24 mouse cellular contexts compared by ENCODE assay signal in genomic region chr9:82826426-82826825, GRCm38 (mm10). TPM values are rescaled to one million over a fixed set of nuclear protein-coding genes. Genes with fewer than 3 reads are reported as not detected.
DNase-seq lines count a peak whose midpoint lies in the region; ATAC-seq and TF ChIP-seq lines count a peak whose summit lies in the region.
"Had no signal": no experiment of that assay in that cellular context is flagged by ENCODE, and none has a peak within 500 bp of the region (broad histone marks: within the 10 kb centered on the region; RNA-seq: fewer than 3 reads in every experiment).

No protein-coding gene starts in this region.

- H3K4me1 ChIP-seq in liver, embryonic 14.5 days (replicated peaks; ENCODE audit: control insufficient read depth in 2 of 2, insufficient read depth in 2 of 2, low read length in 1 of 2): 0 out of 4 replicates have a peak, but pooled peaks cover 0 to 2% of the 10 kb centered on the region in 2 experiments
- H3K4me1 ChIP-seq in liver, embryonic 11.5 days (replicated peaks; ENCODE audit: control insufficient read depth, insufficient read depth, low read length): peaks cover 3% of the 10 kb centered on the region; the same call in 1 of the 2 replicates
- peaks cover 4% of the 10 kb centered on the region; the same call in 1 of the 2 replicates for H3K4me1 ChIP-seq in E14TG2a.4 (replicated peaks; ENCODE audit: low read depth, low read length)
- peaks cover 15% of the 10 kb centered on the region for H3K4me1 ChIP-seq in hindbrain, embryonic 14.5 days (replicated peaks; ENCODE audit: control insufficient read depth, insufficient read depth, low read length)

- H3K4me3 ChIP-seq in liver, embryonic 14.5 days (ENCODE audit: insufficient read depth in 1 of 2, low read depth in 2 of 2, low read length in 2 of 2): no peak overlapping the region
- no peak overlapping the region for H3K4me3 ChIP-seq in liver, embryonic 11.5 days (ENCODE audit: low read depth, low read length)
- no peak overlapping the region for H3K4me3 ChIP-seq in E14TG2a.4 (replicated peaks; ENCODE audit: low read length)
- no peak overlapping the region for H3K4me3 ChIP-seq in hindbrain, embryonic 14.5 days (replicated peaks; ENCODE audit: low read length)
- H3K4me3 ChIP-seq: embryonic facial prominence, embryonic 15.5 days; erythroblast, embryonic 14.5 days; forebrain, embryonic 10.5 days; forebrain, embryonic 15.5 days; heart, adult 2 months; heart, embryonic 15.5 days; hindbrain, embryonic 13.5 days; intestine, embryonic 15.5 days had no signal

- ATAC-seq in liver, embryonic 14.5 days (ENCODE audit: insufficient read depth): no peak
- ATAC-seq in liver, embryonic 11.5 days (replicated peaks; ENCODE audit: low FRiP score): no peak
- 0 out of 2 replicates have a peak, but pooled peaks have one; percentile 11 for ATAC-seq in monocyte, adult 5-6 weeks (replicated peaks; ENCODE audit: insufficient number of reproducible peaks, low FRiP score, low TSS enrichment, poor library complexity, severe bottlenecking)
- no peak for ATAC-seq in hindbrain, embryonic 14.5 days (ENCODE audit: low FRiP score)
- ATAC-seq: forebrain, embryonic 15.5 days; intestine, embryonic 15.5 days; Patski had no signal

- H3K27me3 ChIP-seq in liver, embryonic 14.5 days (ENCODE audit: control insufficient read depth, insufficient read depth, low read length): no peaks in the 10 kb centered on the region
- H3K27me3 ChIP-seq in liver, embryonic 11.5 days (replicated peaks; ENCODE audit: control insufficient read depth, insufficient read depth, low read length): no peaks in the 10 kb centered on the region
- H3K27me3 ChIP-seq in E14TG2a.4 (ENCODE audit: insufficient read depth, low read length): no peaks in the 10 kb centered on the region
- H3K27me3 ChIP-seq in hindbrain, embryonic 14.5 days (ENCODE audit: control insufficient read depth, insufficient read depth, low read length): no peaks in the 10 kb centered on the region
- H3K27me3 ChIP-seq: embryonic facial prominence, embryonic 15.5 days; forebrain, embryonic 15.5 days; heart, embryonic 15.5 days; hindbrain, embryonic 13.5 days; intestine, embryonic 15.5 days; Patski had no signal

- H3K36me3 ChIP-seq in liver, embryonic 14.5 days (replicated peaks; ENCODE audit: control insufficient read depth, insufficient read depth, low read depth): no peaks in the 10 kb centered on the region
- no peaks in the 10 kb centered on the region for H3K36me3 ChIP-seq in liver, embryonic 11.5 days (ENCODE audit: control insufficient read depth, insufficient read depth, low read length)
- H3K36me3 ChIP-seq in E14TG2a.4 (ENCODE audit: insufficient read depth, low read length): no peaks in the 10 kb centered on the region
- no peaks in the 10 kb centered on the region for H3K36me3 ChIP-seq in hindbrain, embryonic 14.5 days (replicated peaks; ENCODE audit: control insufficient read depth, insufficient read depth)
- H3K36me3 ChIP-seq: embryonic facial prominence, embryonic 15.5 days; forebrain, embryonic 15.5 days; heart, embryonic 15.5 days; intestine, embryonic 15.5 days had no signal

- no peak overlapping the region for H3K4me2 ChIP-seq in liver, embryonic 14.5 days (ENCODE audit: low read depth)
- H3K4me2 ChIP-seq in liver, embryonic 11.5 days: no peak overlapping the region
- no peak overlapping the region for H3K4me2 ChIP-seq in hindbrain, embryonic 14.5 days (replicated peaks)
- H3K4me2 ChIP-seq: embryonic facial prominence, embryonic 15.5 days; forebrain, embryonic 15.5 days; heart, embryonic 11.5 days; heart, embryonic 15.5 days; hindbrain, embryonic 13.5 days; intestine, embryonic 15.5 days had no signal

- no peak for DNase-seq in liver, embryonic 14.5 days (ENCODE audit: low read depth in 3 of 3, low spot score in 3 of 3)
- DNase-seq in liver, embryonic 11.5 days (ENCODE audit: low spot score): no peak
- DNase-seq in ES-CJ7 (ENCODE audit: low read depth, low spot score): peak; percentile 45
- no peak for DNase-seq in hindbrain, embryonic 14.5 days (ENCODE audit: low spot score)
- no peak for DNase-seq in left cerebral cortex, adult 18-20 months (ENCODE audit: low spot score in 2 of 2)
- DNase-seq: adrenal gland, postnatal 10 days; cerebellum, adult 11 months; cerebellum, adult 8-10 months; cerebellum, postnatal 14 days; embryo, embryonic 11 days; gastrocnemius, postnatal 14 days; heart, adult 2 months; heart, postnatal 14 days had no signal

- no peak overlapping the region for H3K9ac ChIP-seq in liver, embryonic 14.5 days (replicated peaks)
- H3K9ac ChIP-seq in liver, embryonic 11.5 days (ENCODE audit: low read depth, low read length): no peak overlapping the region
- no peak overlapping the region for H3K9ac ChIP-seq in hindbrain, embryonic 14.5 days
- H3K9ac ChIP-seq: embryonic facial prominence, embryonic 15.5 days; forebrain, embryonic 15.5 days; heart, embryonic 15.5 days; hindbrain, embryonic 13.5 days; intestine, embryonic 15.5 days had no signal

- no peak overlapping the region for H3K27ac ChIP-seq in liver, embryonic 14.5 days
- no peak overlapping the region for H3K27ac ChIP-seq in liver, embryonic 11.5 days (ENCODE audit: low read depth, low read length)
- no peak overlapping the region for H3K27ac ChIP-seq in hindbrain, embryonic 14.5 days
- H3K27ac ChIP-seq: embryonic facial prominence, embryonic 15.5 days; forebrain, embryonic 10.5 days; forebrain, embryonic 15.5 days; heart, adult 2 months; heart, embryonic 15.5 days; hindbrain, embryonic 13.5 days; intestine, embryonic 15.5 days had no signal

- TF ChIP-seq EP300 in liver, embryonic 14.5 days (IDR thresholded peaks at IDR 0.05; ENCODE audit: low read depth): no peak

- WGBS in liver, embryonic 14.5 days (ENCODE audit: insufficient replicate concordance): 82% methylated on average over 6 of the region's 6 CpGs
- 87% methylated on average over 6 of the region's 6 CpGs for WGBS in liver, embryonic 11.5 days
- 92% methylated on average over 6 of the region's 6 CpGs for WGBS in hindbrain, embryonic 14.5 days

- peak; percentile 23; the same call in 1 of the 2 replicates for TF ChIP-seq CTCF in liver, embryonic 14.5 days (IDR thresholded peaks at IDR 0.05; ENCODE audit: low read depth)
- peak; percentile 50 for TF ChIP-seq CTCF in E14TG2a.4 (conservative IDR thresholded peaks at IDR 0.05; ENCODE audit: low read length)

- no peaks in the 10 kb centered on the region for H3K9me3 ChIP-seq in liver, embryonic 14.5 days (ENCODE audit: control insufficient read depth, low read length)
- no peaks in the 10 kb centered on the region for H3K9me3 ChIP-seq in liver, embryonic 11.5 days (ENCODE audit: control insufficient read depth, low read length)
- H3K9me3 ChIP-seq in E14TG2a.4 (ENCODE audit: low read length): no peaks in the 10 kb centered on the region
- H3K9me3 ChIP-seq in hindbrain, embryonic 14.5 days (ENCODE audit: control insufficient read depth, low read length): no peaks in the 10 kb centered on the region
- H3K9me3 ChIP-seq: embryonic facial prominence, embryonic 15.5 days; forebrain, embryonic 15.5 days; heart, embryonic 15.5 days; hindbrain, embryonic 13.5 days; intestine, embryonic 15.5 days had no signal

RNA-seq across cellular contexts. Expression of gene Irak1bp1, which starts 2.9 kb away (rescaled TPM):
- 0.41 and 0.65 TPM in 2 replicates for polyA plus RNA-seq in liver, embryonic 14.5 days (2012; rRNA removed)
- 0.91 and 1.2 TPM in 2 replicates for polyA plus RNA-seq in liver, embryonic 14.5 days (2014; fragmentation: Nextera tagmentation; extraction: Ambion mirVana)
- 7.4 and 8.3 TPM in 2 replicates for polyA plus RNA-seq in liver, embryonic 11.5 days (2014; fragmentation: Nextera tagmentation; extraction: Ambion mirVana)
- 1.5 TPM in 1 of 3 replicates, not detected in the others for total RNA-seq in monocyte, adult 5-6 weeks (2017)
- 38.3 and 41.7 TPM in 2 replicates for polyA plus RNA-seq in hindbrain, embryonic 14.5 days (2014; fragmentation: Nextera tagmentation; extraction: Ambion mirVana)
- total RNA-seq in left cerebral cortex, adult 18-20 months (2021): 10 to 100 TPM; 16.7 to 17.3 TPM
- polyA plus RNA-seq: erythroblast, embryonic 14.5 days had no signal
